Mouse (Mus musculus) pancreas, adult 10 weeks (tissue): Measurements from ENCODE around the gene Nckipsd. TPM values are rescaled to one million over a fixed set of nuclear protein-coding genes. Genes with fewer than 3 reads are reported as not detected.

Source experiments
- polyA plus RNA-seq: library from polyadenylated mRNA; stranded (reverse); fragments of 350-450 nt; fragmentation: Illumina TruSeq; extraction: RNeasy Lipid Tissue Mini Kit (QIAGEN cat#74804); gene quantifications from one replicate; pipeline ENCODE4 v1.2.3, GENCODE M21; 2015; ENCODE audit warnings: low read depth, low replicate concordance; ENCODE audit not compliant: insufficient read depth

The Nckipsd gene
- polyA plus RNA-seq: 4.9 TPM

GRCm38 (mm10) chr9:108808163-108808665 lies at the start of gene Nckipsd:
Gene Nckipsd, plus strand, starts transcription at chr9:108808368.

GRCm38 (mm10) chr9:108783548-108784463 lies 24.4 kb upstream of the Nckipsd start, which contains the start of gene Ip6k2:
Gene Ip6k2, plus strand, starts transcription at chr9:108783796.

GRCm38 (mm10) chr9:108825820-108826699 lies 17.9 kb downstream of the Nckipsd start, which contains the start of gene Celsr3:
Gene Celsr3, plus strand, starts transcription at chr9:108826320.

GRCm38 (mm10) chr9:108852976-108853375 lies 44.8 kb downstream of the Nckipsd start, which contains the start of gene Slc26a6:
Gene Slc26a6, plus strand, starts transcription at chr9:108853283.

Other genes starting within 250 kb of the Nckipsd start
- 25.0 TPM for gene Impdh2, start 248.1 kb upstream of the Nckipsd start, polyA plus RNA-seq
- 4.8 TPM for gene Ndufaf3, start 240.9 kb upstream of the Nckipsd start, polyA plus RNA-seq
- gene Dalrd3, start 238.5 kb upstream of the Nckipsd start, polyA plus RNA-seq: 40.8 TPM
- gene Wdr6, start 229.6 kb upstream of the Nckipsd start, polyA plus RNA-seq: 9.3 TPM
- gene P4htm, start 210.7 kb upstream of the Nckipsd start, polyA plus RNA-seq: 2.9 TPM
- gene Arih2, start 159.0 kb upstream of the Nckipsd start, polyA plus RNA-seq: 9.1 TPM
- 4.5 TPM for gene Slc25a20, start 146.3 kb upstream of the Nckipsd start, polyA plus RNA-seq
- 5.3 TPM for gene Prkar2a, start 119.1 kb upstream of the Nckipsd start, polyA plus RNA-seq
- 40.4 TPM for gene Ip6k2, start 24.6 kb upstream of the Nckipsd start, polyA plus RNA-seq
- 3.8 TPM for gene Celsr3, start 18.0 kb downstream of the Nckipsd start, polyA plus RNA-seq
- 27.2 TPM for gene Slc26a6, start 44.9 kb downstream of the Nckipsd start, polyA plus RNA-seq
- not detected for gene Tmem89, start 106.3 kb downstream of the Nckipsd start, polyA plus RNA-seq
- gene Uqcrc1, start 128.3 kb downstream of the Nckipsd start, polyA plus RNA-seq: 35.3 TPM
- gene Col7a1, start 145.2 kb downstream of the Nckipsd start, polyA plus RNA-seq: 130 TPM
- 3.3 TPM for gene Ucn2, start 177.6 kb downstream of the Nckipsd start, polyA plus RNA-seq
- gene Pfkfb4, start 183.4 kb downstream of the Nckipsd start, polyA plus RNA-seq: 2.3 TPM
- gene Shisa5, start 230.2 kb downstream of the Nckipsd start, polyA plus RNA-seq: 39.1 TPM